Mouse (Mus musculus): ENCODE data around the gene Cmbl. TPM values are rescaled to one million over a fixed set of nuclear protein-coding genes. Genes with fewer than 3 reads are reported as not detected.

Cmbl gene
- total RNA-seq, 2 experiments from 2014 or later: 14.5 to 16.3 TPM

Other genes starting within 250 kb of the Cmbl start
- gene Ankrd33b, start 197.7 kb upstream of the Cmbl start, total RNA-seq (2021): 10 to 100 TPM; 56.1 to 61.6 TPM
- 1 to 10 TPM in 1 of 2 experiments, under 1 TPM in 1; 0.82 to 2.1 TPM for gene Ropn1l, start 111.7 kb upstream of the Cmbl start, total RNA-seq (2021)
- gene March6, start 34.3 kb upstream of the Cmbl start, total RNA-seq (2021): 100 to 1,000 TPM; 196 to 206 TPM
- 100 to 1,000 TPM; 183 to 197 TPM for gene Cct5, start 36.4 kb downstream of the Cmbl start, total RNA-seq (2021)
- 10 to 100 TPM; 11.4 to 11.8 TPM for gene Fam173b, start 36.5 kb downstream of the Cmbl start, total RNA-seq (2021)